Mouse (Mus musculus): ENCODE results near the gene Epha4.

Epha4 gene

DNA sequence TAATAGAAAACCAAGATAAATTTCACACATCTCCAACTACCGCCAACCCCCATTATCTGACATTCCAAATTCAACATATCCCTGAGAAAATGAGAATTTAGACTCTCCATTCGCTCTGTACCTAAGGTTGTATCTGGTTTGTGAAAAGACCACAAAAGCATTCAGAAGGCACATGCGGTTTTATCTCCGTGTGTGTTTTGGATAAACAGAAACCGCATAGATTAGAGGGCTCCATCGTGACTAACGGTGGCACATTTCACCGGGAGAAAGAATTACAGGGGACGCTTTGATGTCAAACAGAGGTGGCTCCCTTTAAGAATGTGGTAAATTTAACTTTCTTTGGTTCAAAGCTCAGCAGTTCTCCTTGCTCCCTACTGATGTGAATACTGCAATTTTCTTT, 107.5 kb downstream of the Epha4 start:
- no peak for DNase-seq (ENCODE audit: low spot score in 2 of 2)

DNA sequence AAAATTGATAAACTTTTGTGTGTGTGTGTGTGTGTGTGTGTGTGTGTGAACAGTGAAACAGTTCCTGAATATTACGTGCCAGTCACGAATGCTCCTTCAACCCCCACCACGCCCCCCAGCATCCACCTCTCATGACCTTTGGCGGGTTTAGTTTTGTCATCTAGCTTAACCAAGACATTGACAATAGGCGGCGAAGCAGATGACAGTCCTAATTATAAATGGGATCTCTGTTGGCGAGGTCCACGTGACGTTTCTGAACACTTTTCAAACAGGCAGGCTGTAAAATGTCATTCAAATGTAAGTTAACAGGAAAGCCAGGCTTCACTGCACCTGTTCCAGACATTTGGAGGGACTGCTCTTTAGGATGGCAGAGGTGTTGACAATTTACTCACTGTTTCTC, 108.3 kb downstream of the Epha4 start:
- no peak for DNase-seq (ENCODE audit: low spot score in 2 of 2)

DNA sequence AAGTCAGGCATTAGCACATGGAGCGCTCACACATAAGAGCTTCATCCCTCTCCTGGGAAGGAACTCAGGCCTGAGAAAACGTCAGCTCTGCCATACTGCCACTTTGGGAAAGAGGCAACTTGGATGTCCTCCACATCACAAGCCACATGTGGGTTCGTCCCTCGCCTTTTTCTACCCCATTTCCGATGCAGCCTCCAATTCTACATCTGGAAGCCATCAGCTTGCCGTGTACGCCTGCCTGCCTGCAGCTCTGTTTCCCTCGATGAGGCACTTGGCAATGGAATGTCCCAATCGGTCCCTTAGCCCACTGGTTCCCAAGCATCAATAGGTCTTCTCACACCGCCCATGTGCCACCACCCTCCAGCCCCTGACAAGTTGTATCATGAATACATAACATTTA, 110.4 kb downstream of the Epha4 start:
- DNase-seq (ENCODE audit: low spot score in 2 of 2), result no peak

DNA sequence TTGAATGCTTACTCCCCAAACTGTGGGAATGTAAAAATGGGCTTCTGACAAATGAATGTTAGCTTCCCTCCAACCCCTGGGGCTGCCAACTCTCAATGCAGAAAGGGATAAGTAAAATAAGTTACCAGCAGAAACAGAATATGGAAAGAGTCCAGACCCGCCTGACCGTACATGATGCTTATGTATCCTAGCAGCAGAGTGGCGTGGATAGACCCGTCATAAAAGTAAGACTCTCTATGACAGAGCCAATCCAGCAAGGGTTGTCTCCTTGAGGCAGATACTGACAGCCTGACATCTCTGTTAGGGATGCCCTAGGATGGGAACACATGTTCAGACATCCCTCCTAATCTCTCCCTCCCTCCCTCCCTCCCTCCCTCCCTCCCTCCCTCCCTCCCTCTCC, 111.9 kb downstream of the Epha4 start:
- no peak for DNase-seq (ENCODE audit: low spot score in 2 of 2)

DNA sequence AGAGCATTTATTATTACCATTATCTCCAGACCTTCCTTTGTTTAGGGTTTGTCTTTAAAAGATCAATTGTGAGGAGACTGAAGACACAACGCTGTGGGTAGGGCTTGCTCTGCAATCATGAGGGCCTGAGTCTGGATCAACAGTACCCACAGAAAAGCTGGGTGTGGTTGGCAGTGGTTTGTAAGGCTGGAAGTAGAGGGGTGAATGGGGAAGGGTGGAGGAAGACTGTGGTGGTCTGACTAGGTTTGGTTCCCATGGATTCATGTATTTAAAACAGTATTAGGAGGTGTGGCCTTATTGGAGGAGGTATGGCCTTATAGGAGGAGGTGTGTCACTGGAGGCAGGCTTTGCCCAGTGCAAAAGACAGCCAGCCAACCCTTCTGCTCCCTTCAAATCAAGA, 113.4 kb downstream of the Epha4 start:
- DNase-seq (ENCODE audit: low spot score in 2 of 2), result no peak

DNA sequence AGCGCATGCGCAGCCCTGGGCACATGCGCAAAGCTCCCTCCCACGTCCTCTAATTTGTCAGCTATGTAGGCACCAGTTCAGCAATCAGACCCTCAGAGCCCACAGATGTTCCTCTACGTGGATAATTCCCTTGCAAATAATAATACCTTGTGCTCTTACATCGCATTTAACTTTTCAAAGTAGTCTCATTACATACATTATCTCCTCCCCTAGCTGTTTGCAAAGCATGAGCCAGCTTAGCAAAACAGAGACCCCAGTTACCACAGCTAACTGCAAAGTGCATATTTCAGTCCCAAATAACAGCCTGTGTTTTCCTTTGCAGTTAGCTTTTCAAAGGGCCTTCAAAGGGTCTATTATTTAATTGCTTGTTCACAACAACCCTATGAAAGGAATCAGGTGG, 123.3 kb downstream of the Epha4 start:
- DNase-seq (ENCODE audit: low spot score in 2 of 2), result no peak

- DNase-seq (ENCODE audit: low spot score in 2 of 2), result no peak
Observed at GRCm38 (mm10) chr1:77389069-77389468, 125.8 kb downstream of the Epha4 start.

DNA sequence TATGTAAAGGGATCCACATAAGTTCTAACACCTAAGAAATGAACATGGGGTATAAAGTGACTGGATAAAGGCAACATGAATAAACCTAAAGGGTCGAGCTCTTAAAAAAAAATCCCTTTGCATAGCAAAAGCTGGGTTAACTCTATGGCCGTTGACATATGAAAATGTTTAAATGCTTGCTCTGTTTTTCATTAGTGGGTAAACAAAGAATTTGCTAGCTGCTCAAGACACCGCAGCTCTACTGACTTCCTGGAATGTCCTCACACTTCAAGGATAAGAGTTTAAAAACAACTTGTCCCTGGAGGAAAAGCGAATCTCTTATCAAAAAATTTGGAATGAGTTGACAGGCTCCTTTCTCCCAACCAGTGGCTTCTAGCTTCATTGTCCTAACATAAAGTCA, 126.3 kb downstream of the Epha4 start:
- no peak for DNase-seq (ENCODE audit: low spot score in 2 of 2)

DNA sequence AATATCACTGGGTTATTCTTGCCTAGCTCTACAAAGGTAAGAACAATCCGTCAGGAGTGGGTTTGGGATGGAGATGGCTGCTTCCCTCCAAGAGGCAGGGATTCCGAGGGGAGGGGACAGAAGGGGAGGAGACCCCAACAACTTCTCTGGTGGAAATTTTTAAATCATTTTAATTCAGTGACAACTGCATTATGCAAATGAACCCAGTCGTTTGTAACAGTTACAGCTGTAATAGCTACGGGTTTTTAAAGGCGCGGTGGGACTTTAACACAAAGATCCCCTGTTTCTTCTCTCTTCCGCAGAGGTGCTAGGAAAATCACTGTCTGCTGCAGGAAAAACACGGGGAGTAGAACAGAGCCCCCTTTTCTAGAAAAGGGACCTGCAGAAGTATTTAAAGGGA, 129.3 kb downstream of the Epha4 start:
- DNase-seq (ENCODE audit: low spot score in 2 of 2), result no peak

DNA sequence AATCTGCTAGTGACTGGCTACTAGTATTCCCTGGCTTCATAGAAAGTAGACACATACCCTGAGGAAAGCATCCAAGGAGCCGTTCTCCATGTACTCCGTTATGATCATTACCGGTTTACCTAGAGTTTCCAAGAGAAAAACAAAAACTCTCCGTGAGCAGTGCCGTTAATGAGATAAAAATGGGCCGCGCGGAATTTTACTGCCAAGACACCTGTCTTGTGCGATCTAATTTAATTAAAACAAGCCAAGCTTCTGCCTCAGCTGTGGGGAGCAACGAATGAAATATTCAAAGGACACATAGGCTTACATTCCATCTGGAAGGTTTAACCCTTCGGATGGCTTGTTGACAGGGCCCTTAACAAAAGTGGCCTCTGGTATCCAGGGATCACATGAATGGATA, 131.4 kb downstream of the Epha4 start:
- no peak for DNase-seq (ENCODE audit: low spot score in 2 of 2)

DNA sequence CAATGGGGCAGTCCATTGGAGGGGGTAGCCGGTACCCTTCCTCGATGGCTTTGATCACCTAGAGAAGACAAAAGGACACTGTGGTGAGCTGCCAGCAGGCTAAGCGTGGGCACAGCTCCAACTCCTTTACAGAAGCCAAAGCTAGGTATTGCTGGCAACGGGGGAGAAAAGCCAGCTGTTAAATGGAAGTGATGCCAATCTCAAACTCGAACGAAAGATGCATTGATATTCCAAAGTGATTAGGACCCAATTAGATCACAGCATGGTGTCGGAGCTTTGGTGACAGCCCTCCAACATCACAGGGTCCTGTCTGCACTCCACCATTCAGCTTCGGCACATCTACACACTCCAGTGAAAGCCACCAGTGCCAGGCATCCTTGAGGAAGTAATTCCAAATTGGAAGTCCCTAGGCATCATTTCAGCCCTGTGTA, 137.3 kb downstream of the Epha4 start:
- no peak for DNase-seq (ENCODE audit: low spot score in 2 of 2)

- DNase-seq (ENCODE audit: low spot score in 2 of 2), result no peak
Observed at GRCm38 (mm10) chr1:77374054-77374453, 140.8 kb downstream of the Epha4 start.

DNA sequence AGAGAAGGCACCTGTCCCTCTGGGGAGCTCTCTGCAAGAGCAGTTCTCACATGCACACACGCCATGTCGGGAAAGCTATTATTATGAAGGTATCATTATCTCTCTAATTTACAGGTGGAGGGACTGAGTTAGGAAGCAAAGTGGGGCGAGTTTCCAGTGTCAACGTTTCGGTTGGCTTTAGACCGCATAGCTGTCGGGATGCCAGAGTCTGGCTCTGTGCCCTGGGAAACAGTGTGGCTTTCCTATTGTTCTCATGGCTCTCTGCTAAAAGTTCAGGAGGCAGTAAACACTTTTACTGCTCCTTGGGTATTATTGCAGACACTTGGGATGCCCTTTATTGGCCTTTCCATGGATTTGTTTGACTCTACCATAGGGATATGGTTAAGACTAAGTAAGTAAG, 144.0 kb downstream of the Epha4 start:
- DNase-seq (ENCODE audit: low spot score in 2 of 2), result no peak

DNA sequence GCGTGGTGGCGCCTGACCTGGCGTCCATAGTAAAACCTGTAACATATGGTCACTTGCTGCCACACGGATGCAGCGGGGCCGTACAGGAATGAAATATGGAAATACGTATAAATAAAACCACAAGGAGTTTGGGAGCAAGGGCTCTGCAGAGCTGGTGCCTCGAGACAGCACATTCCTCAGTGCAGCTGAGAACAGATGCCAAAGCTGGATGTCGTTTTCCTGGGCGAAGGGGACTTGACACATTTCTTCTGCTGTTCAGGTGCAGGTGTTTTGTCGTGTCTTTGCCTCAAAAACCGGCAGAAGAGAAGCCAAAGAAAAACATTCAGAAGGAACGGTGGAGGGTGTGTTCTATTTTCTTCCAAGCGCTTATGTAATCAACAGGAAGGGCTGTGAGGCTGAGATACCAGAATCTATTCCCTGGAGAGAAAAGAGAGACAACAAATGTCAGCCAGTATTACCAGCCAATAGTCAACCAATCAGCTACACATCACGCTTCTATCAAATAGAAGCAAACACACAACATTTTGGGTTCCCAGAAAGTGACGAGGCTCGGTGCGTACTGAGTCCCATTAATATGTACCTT, 145.5 kb downstream of the Epha4 start:
- no peak for DNase-seq (ENCODE audit: low spot score in 2 of 2)

DNA sequence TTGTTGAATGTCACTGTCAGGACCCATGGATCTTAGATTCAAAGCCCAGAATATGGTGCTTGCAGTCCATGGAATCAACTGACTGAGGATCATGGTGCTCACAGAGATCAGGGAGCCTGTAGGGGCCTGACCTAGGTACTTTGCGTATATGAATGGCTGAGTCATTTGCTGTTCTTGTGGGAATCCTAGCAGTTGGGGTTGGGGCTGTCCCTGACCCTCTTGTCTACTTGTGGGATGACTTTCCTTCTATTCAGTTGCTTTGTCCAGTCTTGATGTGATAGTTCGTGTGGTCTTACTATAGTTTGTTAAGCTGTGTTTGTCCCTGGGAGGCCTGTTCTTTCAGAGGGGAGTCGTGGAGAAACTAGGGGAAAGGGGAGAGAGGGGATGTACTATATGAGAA, 149.0 kb downstream of the Epha4 start:
- no peak for DNase-seq (ENCODE audit: low spot score in 2 of 2)

GRCm38 (mm10) chr1:77364596-77364995, 150.3 kb downstream of the Epha4 start:
- no peak for DNase-seq (ENCODE audit: low spot score in 2 of 2)

- no peak for DNase-seq (ENCODE audit: low spot score in 2 of 2)
Observed at GRCm38 (mm10) chr1:77363848-77364247, 151.0 kb downstream of the Epha4 start.

DNA sequence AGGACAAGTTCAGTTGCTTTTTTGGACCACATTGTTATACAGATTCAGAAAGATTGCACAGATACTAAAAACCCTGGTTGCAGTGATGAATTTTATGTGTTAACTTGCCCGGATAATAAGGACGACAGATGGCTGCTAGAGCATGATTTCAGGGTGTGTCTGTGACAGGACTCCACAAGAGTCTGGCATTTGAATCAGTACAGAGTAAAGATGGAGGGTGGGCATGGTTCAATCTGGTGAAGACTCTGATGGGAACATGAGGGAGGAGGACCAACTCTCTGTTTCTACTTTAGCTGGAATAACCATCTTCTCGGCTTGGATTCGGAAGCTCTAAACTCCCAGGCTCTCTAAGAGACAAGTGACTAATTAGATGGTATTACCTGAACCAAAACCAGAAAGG, 168.4 kb downstream of the Epha4 start:
- DNase-seq (ENCODE audit: low spot score in 2 of 2), result no peak

- DNase-seq (ENCODE audit: low spot score in 2 of 2), result no peak
Observed at GRCm38 (mm10) chr1:77343792-77344191, 171.1 kb downstream of the Epha4 start.

DNA sequence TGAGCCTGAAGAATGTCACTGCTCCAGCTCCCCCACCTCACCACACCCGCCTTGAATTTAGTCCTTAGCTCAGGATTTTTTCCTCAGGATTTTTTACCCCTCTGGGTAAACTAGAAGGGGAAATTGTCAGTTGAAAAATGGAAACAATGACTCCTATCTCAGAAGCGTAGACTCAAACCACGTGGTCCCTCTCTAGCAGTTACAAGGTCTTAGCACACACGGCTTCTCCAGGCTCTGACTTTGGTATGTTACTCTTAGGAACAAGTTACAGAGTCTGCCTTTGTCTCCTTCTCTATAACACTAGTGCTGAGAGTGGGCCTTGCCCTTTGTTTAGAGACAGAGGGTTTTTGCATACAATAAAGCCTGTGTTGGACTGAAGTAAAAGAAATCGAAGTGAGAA, 175.2 kb downstream of the Epha4 start:
- DNase-seq (ENCODE audit: low spot score in 2 of 2), result no peak

- DNase-seq (ENCODE audit: low spot score in 2 of 2), result no peak
Observed at GRCm38 (mm10) chr1:77338346-77338745, 176.5 kb downstream of the Epha4 start.

DNA sequence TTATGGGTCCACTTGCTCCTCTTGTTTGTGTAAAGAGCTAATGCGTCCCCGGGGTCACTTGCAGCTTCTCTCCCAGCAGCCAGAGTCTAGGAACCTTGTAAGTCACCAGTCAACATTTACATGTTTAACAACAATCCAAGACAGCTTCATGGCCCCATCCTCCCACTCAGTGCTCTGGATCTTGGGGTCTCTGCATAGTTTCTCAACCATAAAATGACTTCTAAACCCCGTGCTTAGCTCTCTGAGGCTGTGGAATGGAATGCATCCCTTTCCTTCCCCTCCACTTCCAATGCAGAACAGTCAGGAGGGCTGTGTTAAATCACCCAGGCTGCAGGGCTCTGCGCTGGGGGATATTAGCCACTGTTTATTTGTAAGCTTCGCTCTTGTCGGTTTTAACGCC, 178.0 kb downstream of the Epha4 start:
- no peak for DNase-seq (ENCODE audit: low spot score in 2 of 2)

DNA sequence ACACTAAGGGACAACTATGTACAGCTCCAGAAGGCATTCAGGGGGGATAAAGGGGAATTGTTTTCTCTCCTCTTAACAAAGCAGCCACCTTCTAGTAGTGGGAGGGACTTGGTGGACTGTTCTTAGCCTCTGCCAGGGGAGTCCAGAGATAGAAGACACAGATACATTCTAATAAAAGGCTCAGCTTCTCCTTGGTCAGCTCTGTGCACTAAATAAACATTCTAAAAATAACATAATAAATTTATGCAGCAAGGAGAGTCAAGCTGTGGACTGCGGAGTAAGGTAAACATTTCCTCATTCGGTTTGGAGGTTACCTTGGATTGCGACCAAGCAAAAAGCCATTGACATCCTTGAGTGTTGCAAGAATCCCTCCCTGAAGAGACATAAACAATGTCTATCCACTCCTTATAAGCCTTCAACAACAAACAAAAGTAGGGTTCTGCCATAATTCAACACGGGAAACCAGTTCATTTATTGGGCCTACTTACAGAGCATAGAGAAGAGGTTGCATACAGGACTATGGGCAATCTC, 196.2 kb downstream of the Epha4 start:
- DNase-seq (ENCODE audit: low spot score in 2 of 2), result no peak

Measured in thymus, postnatal 10 days (tissue).